Mouse (Mus musculus) small intestine, adult 10 weeks (tissue): ENCODE measurements around the gene Spata18. TPM values are rescaled to one million over a fixed set of nuclear protein-coding genes. Genes with fewer than 3 reads are reported as not detected.

Experiments used
- polyA plus RNA-seq: library from polyadenylated mRNA; stranded (reverse); fragments of 350-450 nt; fragmentation: Illumina TruSeq; extraction: RNeasy Lipid Tissue Mini Kit (QIAGEN cat#74804); gene quantifications from one replicate; pipeline ENCODE4 v1.2.3, GENCODE M21; 2014; ENCODE audit warnings: low replicate concordance

Gene Spata18
- not detected for polyA plus RNA-seq

GRCm38 (mm10) chr5:73651061-73651854 lies at the start of gene Spata18:
Spata18 (plus strand) TSS chr5:73651379.

DNA sequence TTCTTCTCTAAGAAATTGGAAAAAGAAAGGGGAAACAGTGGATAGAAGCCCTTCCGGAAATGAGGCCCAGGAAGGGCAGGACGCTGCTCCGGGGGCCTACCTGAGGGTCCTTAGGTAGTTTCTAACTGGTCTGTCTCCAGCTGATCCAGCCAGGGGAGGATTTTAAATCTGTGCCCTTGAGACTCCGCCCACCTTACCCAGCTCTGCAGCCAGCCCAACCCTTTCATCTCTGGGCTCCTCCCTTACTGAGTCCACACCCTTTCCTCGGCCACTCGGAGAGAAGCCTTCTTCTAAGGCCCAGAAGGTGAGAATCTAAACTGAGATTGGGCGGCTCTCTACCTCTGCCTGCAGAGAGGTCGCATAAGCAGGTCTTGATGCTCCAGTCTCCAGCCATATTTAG lies 18.9 kb upstream of the Spata18 start, which contains the start of gene Lrrc66:
TSS of gene Lrrc66 (minus strand) at position 236 of the 400 bp plus-strand sequence.

DNA sequence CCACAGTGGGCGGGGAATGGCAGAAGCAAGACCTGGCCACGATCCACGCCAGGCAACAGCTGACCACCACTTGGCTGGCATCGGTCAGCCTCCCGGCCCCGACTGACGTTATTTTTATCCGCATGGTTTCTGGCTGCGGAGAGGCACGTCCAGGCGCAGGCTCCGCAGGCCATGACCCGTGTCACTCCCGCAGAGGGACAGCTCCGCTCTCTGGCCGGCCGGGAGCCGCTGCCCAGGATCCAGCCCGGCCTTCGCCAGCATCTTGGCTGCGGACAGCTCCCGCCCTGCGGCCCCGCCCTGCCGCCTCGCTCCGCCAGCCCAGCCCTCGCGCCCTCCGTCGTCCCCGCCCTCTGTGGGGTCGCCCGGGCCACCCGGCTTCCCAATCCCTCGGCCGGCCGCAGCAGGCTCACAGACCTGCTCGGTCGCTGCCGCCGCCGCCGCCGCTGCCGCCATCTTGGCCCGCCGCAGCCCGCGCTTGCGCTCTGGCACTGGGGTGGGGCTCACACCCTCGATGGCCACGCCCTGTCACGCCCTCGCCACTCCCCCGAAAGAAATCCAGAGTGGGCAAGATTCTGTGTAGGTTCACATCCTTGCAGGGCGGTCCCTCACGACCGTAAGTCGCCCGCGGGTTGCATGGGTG lies 3.8 kb upstream of the Spata18 start, which contains the start of gene Sgcb:
TSS of gene Sgcb (minus strand) at position 530 of the 640 bp plus-strand sequence.

Other genes starting within 250 kb of the Spata18 start
- gene Cwh43, start 245.3 kb upstream of the Spata18 start, polyA plus RNA-seq, result 1.2 TPM
- gene Dcun1d4, start 170.4 kb upstream of the Spata18 start, polyA plus RNA-seq, result 79.7 TPM
- 50.8 TPM for gene Lrrc66, start 18.9 kb upstream of the Spata18 start, polyA plus RNA-seq
- gene Sgcb, start 3.6 kb upstream of the Spata18 start, polyA plus RNA-seq, result 9.2 TPM